Mouse (Mus musculus) CH12.LX (cell line): ENCODE measurements around the gene Fam186a. TPM values are rescaled to one million over a fixed set of nuclear protein-coding genes. Genes with fewer than 3 reads are reported as not detected.

Source experiments
- DNase-seq: peaks from one replicate; pipeline ENCODE4 v3.0.0-alpha.2; 2013; ENCODE audit errors: extremely low read depth
- H3K27ac ChIP-seq: 2 replicates; pipeline ENCODE4 v1.5.1; 2012; ENCODE audit warnings: low read depth, mild to moderate bottlenecking, control low read depth, moderate library complexity; ENCODE audit not compliant: insufficient read depth
- H3K27me3 ChIP-seq: replicated peaks from 2 replicates; pipeline ENCODE3; 2012; ENCODE audit warnings: inconsistent platforms
- H3K36me3 ChIP-seq, 2 experiments: replicated peaks in 1 of 2; 2 replicates each; pipeline versions ENCODE3 to v1.6.1; 2012; ENCODE audit warnings: inconsistent platforms in 1 of 2, low read length in 1 of 2, mild to moderate bottlenecking in 1 of 2, mixed read lengths in 1 of 2, moderate library complexity in 1 of 2; ENCODE audit not compliant: control insufficient read depth in 1 of 2, insufficient read depth in 1 of 2
- H3K4me1 ChIP-seq, 2 experiments: 2 replicates each; pipeline ENCODE4 v1.6.1; 2012; ENCODE audit warnings: inconsistent platforms in 1 of 2, moderate library complexity in 1 of 2; ENCODE audit not compliant: insufficient read depth in 2 of 2, control insufficient read depth in 1 of 2
- H3K4me2 ChIP-seq: 2 replicates; pipeline ENCODE4 v1.6.1; 2012; ENCODE audit warnings: low read depth, mild to moderate bottlenecking, control low read depth; ENCODE audit not compliant: poor library complexity, insufficient read depth, severe bottlenecking
- H3K4me3 ChIP-seq, 3 experiments: fragments of 150-350 bp in 1 of 3; sonication (generic) in 1 of 3; replicated peaks in 1 of 3; 2 replicates each; pipeline versions ENCODE3 to v1.5.1; 2011 to 2012; ENCODE audit warnings: low read depth in 2 of 3, low read length in 2 of 3, mild to moderate bottlenecking in 2 of 3, moderate library complexity in 2 of 3, control low read depth in 1 of 3, improper control_type of control experiment in 1 of 3, inconsistent platforms in 1 of 3, mixed read lengths in 1 of 3; ENCODE audit not compliant: poor library complexity in 1 of 3
- H3K79me2 ChIP-seq: replicated peaks from 2 replicates; pipeline ENCODE4 v1.6.1; 2012; ENCODE audit warnings: mild to moderate bottlenecking, moderate library complexity; ENCODE audit not compliant: control insufficient read depth, poor library complexity, insufficient read depth, severe bottlenecking; ENCODE audit errors: extremely low read depth
- H3K9ac ChIP-seq: 2 replicates; pipeline ENCODE4 v1.6.1; 2012; ENCODE audit warnings: low read depth, mild to moderate bottlenecking, control low read depth, moderate library complexity; ENCODE audit not compliant: insufficient read depth
- H3K9me3 ChIP-seq: replicated peaks from 2 replicates; pipeline ENCODE3; 2012; ENCODE audit warnings: low read length, inconsistent platforms, mixed read lengths
- BHLHE40 ChIP-seq: IDR thresholded peaks from 2 replicates; pipeline ENCODE4 v1.6.1; 2011; ENCODE audit warnings: mild to moderate bottlenecking, low read depth, low read length, improper control_type of control experiment
- CHD1 ChIP-seq: IDR thresholded peaks from 2 replicates; pipeline ENCODE4 v1.6.1; 2012; ENCODE audit warnings: low read depth, low read length, improper control_type of control experiment, inconsistent platforms
- CHD2 ChIP-seq: IDR thresholded peaks from 2 replicates; pipeline ENCODE4 v1.6.1; 2011; ENCODE audit warnings: low read length, improper control_type of control experiment
- GABPA ChIP-seq: IDR thresholded peaks from 2 replicates; pipeline ENCODE4 v1.6.1; 2012; ENCODE audit warnings: low read depth, low read length, improper control_type of control experiment, inconsistent platforms; ENCODE audit not compliant: insufficient replicate concordance
- JUND ChIP-seq: conservative IDR thresholded peaks from 2 replicates; pipeline ENCODE4 v1.6.1; 2011; ENCODE audit warnings: low read depth, low read length, improper control_type of control experiment
- KAT2A ChIP-seq: IDR thresholded peaks from 2 replicates; pipeline ENCODE4 v1.6.1; 2012; ENCODE audit warnings: low read length, improper control_type of control experiment, inconsistent platforms; ENCODE audit not compliant: insufficient replicate concordance
- MAFK ChIP-seq: IDR thresholded peaks from 2 replicates; pipeline ENCODE4 v1.6.1; 2011; ENCODE audit warnings: low read length, improper control_type of control experiment; ENCODE audit not compliant: insufficient replicate concordance
- MAX ChIP-seq: IDR thresholded peaks from 2 replicates; pipeline ENCODE4 v1.6.1; 2011; ENCODE audit warnings: low read length, improper control_type of control experiment
- MYC ChIP-seq: IDR thresholded peaks from 2 replicates; pipeline ENCODE4 v1.6.1; 2011; ENCODE audit warnings: low read depth, mild to moderate bottlenecking, improper control_type of control experiment, low read length
- NRF1 ChIP-seq: IDR thresholded peaks from 2 replicates; pipeline ENCODE4 v1.6.1; 2014; ENCODE audit warnings: low read depth, mild to moderate bottlenecking, inconsistent platforms, low read length, improper control_type of control experiment, moderate library complexity
- PAX5 ChIP-seq: IDR thresholded peaks from 2 replicates; pipeline ENCODE4 v1.6.1; 2012; ENCODE audit warnings: low read length, inconsistent platforms, mixed read lengths
- POLR2AphosphoS2 ChIP-seq: IDR thresholded peaks from 2 replicates; pipeline ENCODE4 v1.6.1; 2011; ENCODE audit warnings: low read depth, low read length, improper control_type of control experiment
- RCOR1 ChIP-seq: conservative IDR thresholded peaks from 2 replicates; pipeline ENCODE4 v1.6.1; 2012; ENCODE audit warnings: low read depth, mild to moderate bottlenecking, inconsistent platforms, low read length, improper control_type of control experiment
- SMC3 ChIP-seq: IDR thresholded peaks from 2 replicates; pipeline ENCODE4 v1.6.1; 2011; ENCODE audit warnings: low read depth, low read length, improper control_type of control experiment
- TBP ChIP-seq: conservative IDR thresholded peaks from 2 replicates; pipeline ENCODE4 v1.6.1; 2011; ENCODE audit warnings: low read depth, low read length, improper control_type of control experiment
- TCF12 ChIP-seq: IDR thresholded peaks from 2 replicates; pipeline ENCODE4 v1.6.1; 2014; ENCODE audit warnings: low read depth, mild to moderate bottlenecking, inconsistent platforms, low read length, improper control_type of control experiment
- UBTF ChIP-seq: IDR thresholded peaks from 2 replicates; pipeline ENCODE4 v1.6.1; 2012; ENCODE audit warnings: low read depth, mild to moderate bottlenecking, inconsistent platforms, low read length, improper control_type of control experiment, moderate library complexity
- USF1 ChIP-seq: IDR thresholded peaks from 2 replicates; pipeline ENCODE4 v1.6.1; 2014; ENCODE audit warnings: low read depth, mild to moderate bottlenecking, inconsistent platforms, low read length, improper control_type of control experiment
- USF2 ChIP-seq: conservative IDR thresholded peaks from 2 replicates; pipeline ENCODE4 v1.6.1; 2011; ENCODE audit warnings: low read depth, low read length, improper control_type of control experiment
- dilution Hi-C: fragments of 300-500 bp; cut with MboI; formaldehyde crosslinking; loops from 2 replicates; pipeline ENCODE4 v1.14.3; 2020; ENCODE audit warnings: low sequenced_read_pairs; ENCODE audit not compliant: extremely low pct_unique_long_range_greater_than_20kb, extremely low pct_ligation_motif_present
- in situ Hi-C: fragments of 300-500 bp; cut with MboI; formaldehyde crosslinking; loops from 3 replicates; pipeline ENCODE4 v1.14.3; 2019; ENCODE audit warnings: low sequenced_read_pairs, low pct_ligation_motif_present, low pct_unique_long_range_greater_than_20kb, mixed read lengths
- polyA plus RNA-seq: library from polyadenylated mRNA; unstranded; fragments of >175 nt; gene quantifications from 2 replicates; pipeline ENCODE4 v1.2.1, GENCODE M21; 2012; ENCODE audit warnings: low read depth; ENCODE audit not compliant: insufficient read length
- total RNA-seq, 2 experiments: library from RNA; depleted of rRNA; stranded (reverse); fragments of 300-350 nt in 1 of 2; fragments of >200 nt in 1 of 2; gene quantifications; 2 replicates each; pipeline ENCODE4 v1.2.3; 2012 to 2014

The Fam186a gene
- total and polyA plus RNA-seq, 3 experiments = not detected

- peak overlapping the region; percentile 63 for H3K4me2 ChIP-seq
- DNase-seq = peak; percentile 17
- no peaks in the 10 kb centered on the region for H3K9me3 ChIP-seq
- peaks cover 0 to 12% of the 10 kb centered on the region in 2 experiments; a peak in 2 of 4 replicates for H3K4me1 ChIP-seq
- dilution Hi-C loops = no loop called here
- H3K27ac ChIP-seq = no peak overlapping the region
- H3K27me3 ChIP-seq = no peaks in the 10 kb centered on the region
- no peak overlapping the region for H3K9ac ChIP-seq
- in situ Hi-C loops = loop anchor here (10.0 kb wide), 2 partner anchors 56 to 286 kb away; partner anchors contain the start of gene Aqp6
- H3K79me2 ChIP-seq = no peaks in the 10 kb centered on the region
- no peaks in the 10 kb centered on the region for H3K36me3 ChIP-seq
- peak overlapping the region in 1 of 3 experiments; percentile 37 for H3K4me3 ChIP-seq
- TF ChIP-seq USF2 = no peak
- peak; percentile 33; the same call in 1 of the 2 replicates for TF ChIP-seq MAX
Observed at GRCm38 (mm10) chr15:99890412-99891236, 76.2 kb downstream of the Fam186a start.

GRCm38 (mm10) chr15:99889275-99889874 lies 77.5 kb downstream of the Fam186a start:
- Histone ChIP-seq H3K79me2 (no peaks in the 10 kb centered on the region), H3K4me2 (no peak overlapping the region), H3K9ac (no peak overlapping the region), H3K27ac (no peak overlapping the region), H3K9me3 (no peaks in the 10 kb centered on the region), H3K4me1 (peaks cover 0 to 12% of the 10 kb centered on the region in 2 experiments; a peak in 2 of 4 replicates), H3K36me3 (no peaks in the 10 kb centered on the region), H3K27me3 (no peaks in the 10 kb centered on the region), H3K4me3 (no peak overlapping the region)
- TF ChIP-seq RCOR1 (no peak), BHLHE40 (no peak), MYC (no peak), KAT2A (no peak), UBTF (no peak), SMC3 (no peak), USF1 (no peak), CHD2 (no peak), PAX5 (no peak), TBP (no peak), JUND (no peak), USF2 (no peak), POLR2AphosphoS2 (no peak), GABPA (no peak), NRF1 (no peak), CHD1 (no peak), TCF12 (no peak), MAFK (no peak), MAX (no peak)
- in situ Hi-C loops (no loop called here), dilution Hi-C loops (no loop called here)
- no peak for DNase-seq
